Mouse (Mus musculus) embryonic fibroblast, embryonic 13.5 days (primary cell): ENCODE results near the gene Vav2.

ENCODE experiments used
- CTCF ChIP-seq: IDR thresholded peaks from 2 replicates; pipeline ENCODE4 v1.5.1; 2011; ENCODE audit warnings: mild to moderate bottlenecking, control low read depth, low read length, moderate library complexity, borderline replicate concordance; ENCODE audit not compliant: insufficient read depth
- POLR2A ChIP-seq: IDR thresholded peaks from 2 replicates; pipeline ENCODE4 v1.6.1; 2011; ENCODE audit warnings: low read depth, mild to moderate bottlenecking, control low read depth, low read length, moderate library complexity

GRCm38 (mm10) chr2:27337261-27337660, 89.6 kb downstream of the Vav2 start:
- TF ChIP-seq POLR2A (no peak), CTCF (no peak)
